Mouse (Mus musculus): ENCODE data around the gene Gm773.
"Not testable (repeated sequence)": the region's sequence is repeated elsewhere in the genome, so short reads cannot be mapped to it uniquely, and the experiment has no call there.

Gene Gm773

GRCm38 (mm10) chrX:56212771-56213170, at the start of gene Gm773:
TSS of gene Gm773 (minus strand) at chrX:56212881.
- DNase-seq (ENCODE audit: low read depth), result no peak

- not testable (repeated sequence) for DNase-seq (ENCODE audit: low read depth)
Measured at GRCm38 (mm10) chrX:56186449-56186848, 26.2 kb downstream of the Gm773 start.

- DNase-seq (ENCODE audit: low read depth), result no peak
Measured at GRCm38 (mm10) chrX:56151396-56151795, 61.3 kb downstream of the Gm773 start.
